Mouse (Mus musculus): ENCODE results near the gene Slc4a3.

- TF ChIP-seq CTCF (IDR thresholded peaks at IDR 0.05; ENCODE audit: extremely low read depth, insufficient read depth, low read length) = no peak
- no peak for TF ChIP-seq POLR2A (IDR thresholded peaks at IDR 0.05; ENCODE audit: extremely low read depth, insufficient read depth, low read length)
Measured at GRCm38 (mm10) chr1:75516703-75517380, 29.2 kb upstream of the Slc4a3 start.

All from cortical plate, adult 2 months (tissue).